Mouse (Mus musculus) intestine, postnatal 0 days (tissue): ENCODE results near the gene Slc38a6. TPM values are rescaled to one million over a fixed set of nuclear protein-coding genes. Genes with fewer than 3 reads are reported as not detected.
A peak's percentile ranks its signal among the peaks of the same experiment; 100 is the strongest.

Source experiments
- ATAC-seq: fragments of 200-750 bp; cut with Nextera tagmentation; 2 replicates; pipeline ENCODE4 v1.8.0; 2017; ENCODE audit warnings: mild to moderate bottlenecking, moderate TSS enrichment, moderate library complexity
- H3K27ac ChIP-seq: fragments of 300-500 bp; sonication (generic); 2 replicates; pipeline ENCODE4 v1.5.1; 2014; ENCODE audit warnings: mild to moderate bottlenecking, low read depth, low read length, moderate library complexity
- H3K27me3 ChIP-seq: fragments of 300-500 bp; sonication (generic); replicated peaks from 2 replicates; pipeline ENCODE4 v1.6.1; 2014; ENCODE audit warnings: low read length, mixed read lengths; ENCODE audit not compliant: control insufficient read depth, insufficient read depth
- H3K36me3 ChIP-seq: fragments of 300-500 bp; sonication (generic); 2 replicates; pipeline ENCODE4 v1.6.1; 2014; ENCODE audit warnings: mild to moderate bottlenecking, moderate library complexity; ENCODE audit not compliant: control insufficient read depth, insufficient read depth
- H3K4me1 ChIP-seq: fragments of 300-500 bp; sonication (generic); replicated peaks from 2 replicates; pipeline ENCODE4 v1.6.1; 2014; ENCODE audit warnings: antibody characterized with exemption, low read length, mixed read lengths; ENCODE audit not compliant: control insufficient read depth, insufficient read depth
- H3K4me2 ChIP-seq: fragments of 300-500 bp; sonication (generic); replicated peaks from 2 replicates; pipeline ENCODE4 v1.6.1; 2014; ENCODE audit warnings: low read depth, mild to moderate bottlenecking, moderate library complexity
- H3K4me3 ChIP-seq: fragments of 300-500 bp; sonication (generic); 2 replicates; pipeline ENCODE4 v1.5.1; 2014; ENCODE audit warnings: low read depth, low read length
- H3K9ac ChIP-seq: fragments of 300-500 bp; sonication (generic); 2 replicates; pipeline ENCODE4 v1.6.1; 2014; ENCODE audit warnings: mild to moderate bottlenecking, low read depth, low read length
- H3K9me3 ChIP-seq: fragments of 300-500 bp; sonication (generic); 2 replicates; pipeline ENCODE4 v1.6.1; 2016; ENCODE audit warnings: mixed run types; ENCODE audit not compliant: control insufficient read depth
- CTCF ChIP-seq: sonication (generic); IDR thresholded peaks from 2 replicates; pipeline ENCODE4 v1.5.1; 2016; ENCODE audit warnings: low read depth, mild to moderate bottlenecking, control low read depth, antibody characterized with exemption, moderate library complexity
- WGBS: fragments of 180-500 bp; shearing (Covaris S2); extraction: QIAGEN DNeasy Blood & Tissue Kit; methylation state at CpG from one replicate; pipeline ENCODE4 v1.1.7; 2014; 5-methylcytosine and 5-hydroxymethylcytosine counted together
- polyA plus RNA-seq: library from polyadenylated mRNA; unstranded; fragments of >200 nt; fragmentation: Nextera tagmentation; extraction: Ambion mirVana; gene quantifications from 2 replicates; pipeline ENCODE4 v1.2.1, GENCODE M21; 2015

Slc38a6 gene
- polyA plus RNA-seq, 1 experiment from 2014 or later = 19.2 TPM

- peak overlapping the region; percentile 76 for H3K27ac ChIP-seq
- WGBS = 28% methylated on average over 8 of the region's 8 CpGs
- H3K4me3 ChIP-seq = peak overlapping the region; percentile 74
- no peaks in the 10 kb centered on the region for H3K27me3 ChIP-seq
- peak; percentile 41; the same call in 1 of the 2 replicates for ATAC-seq
- H3K4me2 ChIP-seq = peak overlapping the region; percentile 82
- no peak for TF ChIP-seq CTCF
- peak overlapping the region; percentile 69; the same call in 1 of the 2 replicates for H3K9ac ChIP-seq
- peaks cover 3% of the 10 kb centered on the region; the same call in 1 of the 2 replicates for H3K4me1 ChIP-seq
- H3K9me3 ChIP-seq = no peaks in the 10 kb centered on the region
- peaks cover 7% of the 10 kb centered on the region; the same call in 1 of the 2 replicates for H3K36me3 ChIP-seq
Observed at GRCm38 (mm10) chr12:73287609-73288008, 1.0 kb downstream of the Slc38a6 start.

- no peak for ATAC-seq
- Histone ChIP-seq H3K9me3 (no peaks in the 10 kb centered on the region), H3K4me1 (peaks cover 3% of the 10 kb centered on the region; the same call in 1 of the 2 replicates), H3K4me3 (no peak overlapping the region), H3K9ac (no peak overlapping the region), H3K36me3 (peaks cover 10% of the 10 kb centered on the region; the same call in 1 of the 2 replicates), H3K4me2 (peak overlapping the region; percentile 82), H3K27ac (no peak overlapping the region), H3K27me3 (no peaks in the 10 kb centered on the region)
- WGBS = 92% methylated on average over 3 of the region's 3 CpGs
- no peak for TF ChIP-seq CTCF
Observed at GRCm38 (mm10) chr12:73288626-73289025, 2.0 kb downstream of the Slc38a6 start.

- no peaks in the 10 kb centered on the region for H3K4me1 ChIP-seq
- no peaks in the 10 kb centered on the region for H3K27me3 ChIP-seq
Observed at GRCm38 (mm10) chr12:73294884-73295283, 8.3 kb downstream of the Slc38a6 start.

GRCm38 (mm10) chr12:73295505-73296140 is 9.0 kb downstream of the Slc38a6 start:
- 62% methylated on average over 11 of the region's 11 CpGs for WGBS
- H3K27ac ChIP-seq = no peak overlapping the region
- H3K4me2 ChIP-seq = no peak overlapping the region
- no peak overlapping the region for H3K9ac ChIP-seq
- no peaks in the 10 kb centered on the region for H3K27me3 ChIP-seq
- H3K4me1 ChIP-seq = no peaks in the 10 kb centered on the region
- no peak for TF ChIP-seq CTCF
- no peak for ATAC-seq
- H3K9me3 ChIP-seq = no peaks in the 10 kb centered on the region
- H3K36me3 ChIP-seq = peaks cover 28% of the 10 kb centered on the region
- H3K4me3 ChIP-seq = no peak overlapping the region

More at GRCm38 (mm10) chr12:73294884-73295283, 8.3 kb downstream of the Slc38a6 start:
- H3K36me3 ChIP-seq = peaks cover 28% of the 10 kb centered on the region
- no peak for ATAC-seq
- TF ChIP-seq CTCF = no peak
- no peaks in the 10 kb centered on the region for H3K9me3 ChIP-seq
- no peak overlapping the region for H3K4me2 ChIP-seq
- no peak overlapping the region for H3K27ac ChIP-seq
- H3K4me3 ChIP-seq = no peak overlapping the region
- no peak overlapping the region for H3K9ac ChIP-seq

GRCm38 (mm10) chr12:73298621-73299020 is 12.0 kb downstream of the Slc38a6 start:
- no peak for ATAC-seq
- no peak for TF ChIP-seq CTCF
- Histone ChIP-seq H3K4me2 (no peak overlapping the region), H3K9me3 (no peaks in the 10 kb centered on the region), H3K27me3 (no peaks in the 10 kb centered on the region), H3K36me3 (peaks cover 18% of the 10 kb centered on the region), H3K27ac (no peak overlapping the region), H3K9ac (no peak overlapping the region), H3K4me3 (no peak overlapping the region), H3K4me1 (no peaks in the 10 kb centered on the region)
- WGBS = 95% methylated on average over 5 of the region's 5 CpGs

GRCm38 (mm10) chr12:73300531-73300930 is 14.0 kb downstream of the Slc38a6 start:
- Histone ChIP-seq H3K36me3 (peaks cover 2% of the 10 kb centered on the region; the same call in 1 of the 2 replicates), H3K27ac (no peak overlapping the region), H3K27me3 (no peaks in the 10 kb centered on the region), H3K4me2 (no peak overlapping the region), H3K4me1 (no peaks in the 10 kb centered on the region), H3K4me3 (no peak overlapping the region), H3K9me3 (no peaks in the 10 kb centered on the region), H3K9ac (no peak overlapping the region)
- 63% methylated on average over 2 of the region's 2 CpGs for WGBS
- no peak for TF ChIP-seq CTCF
- ATAC-seq = 0 out of 2 replicates have a peak, but pooled peaks have one; percentile 22
